Mouse (Mus musculus) brain, embryonic 14.5 days (tissue): ENCODE data around the gene 1700057G04Rik.

Experiments
- CTCF ChIP-seq: fragments of 200-500 bp; IDR thresholded peaks from 2 replicates; pipeline ENCODE4 v1.5.1; 2012; ENCODE audit warnings: inconsistent platforms, mild to moderate bottlenecking, moderate library complexity, borderline replicate concordance; ENCODE audit not compliant: insufficient read depth, insufficient read length; ENCODE audit errors: extremely low read depth
- POLR2A ChIP-seq: fragments of 200-500 bp; IDR thresholded peaks from 2 replicates; pipeline ENCODE4 v1.6.1; 2012; ENCODE audit warnings: mild to moderate bottlenecking, inconsistent platforms, borderline replicate concordance; ENCODE audit not compliant: poor library complexity, insufficient read depth, insufficient read length, severe bottlenecking; ENCODE audit errors: extremely low read depth

DNA sequence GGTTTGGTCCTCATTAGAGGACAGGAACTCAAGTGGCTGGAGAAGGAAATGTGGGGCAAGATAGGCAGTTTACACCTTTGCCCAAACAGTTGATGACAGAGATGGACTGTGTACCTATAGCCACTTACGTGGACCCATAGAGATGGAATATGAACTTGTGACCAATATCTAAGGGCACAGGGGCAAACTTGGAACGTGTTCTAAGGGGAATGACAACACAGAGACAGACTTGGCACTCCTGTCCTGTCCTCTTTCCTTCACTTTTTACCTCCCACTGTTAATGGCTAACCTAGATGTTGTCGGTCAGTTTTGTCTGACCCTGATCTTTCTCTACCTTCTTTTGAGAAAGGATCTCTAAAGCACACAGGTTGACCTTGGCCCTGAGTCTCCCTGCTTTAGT is 74.2 kb downstream of the 1700057G04Rik start:
- TF ChIP-seq POLR2A (no peak), CTCF (no peak)
